Mouse (Mus musculus) urinary bladder, postnatal 0 days (tissue): ENCODE results near the gene Olfr1308. TPM values are rescaled to one million over a fixed set of nuclear protein-coding genes. Genes with fewer than 3 reads are reported as not detected.

ENCODE experiments used
- polyA plus RNA-seq: library from polyadenylated mRNA; unstranded; fragments of >200 nt; fragmentation: Nextera tagmentation; extraction: Ambion mirVana; gene quantifications from 2 replicates; pipeline ENCODE4 v1.2.1, GENCODE M21; 2015

Olfr1308 gene
- polyA plus RNA-seq = not detected in 2 replicates

DNA sequence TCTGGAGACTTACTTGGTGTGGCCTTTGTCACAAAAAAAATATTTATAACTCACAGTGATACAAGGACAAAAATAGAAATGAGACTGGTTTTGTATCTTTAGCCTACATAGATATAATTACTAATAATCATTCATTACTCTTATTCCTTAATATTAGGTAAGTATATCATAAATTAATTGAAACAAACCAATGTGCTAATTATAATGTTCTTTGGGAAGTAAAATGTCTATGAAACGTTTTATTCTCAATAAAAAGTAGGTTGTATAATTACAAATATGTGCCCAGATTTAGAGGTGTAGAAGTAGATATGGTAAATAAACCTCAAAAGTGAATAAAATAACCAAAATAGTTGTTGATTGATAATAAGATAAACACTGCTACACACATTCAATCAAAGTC lies at the start of gene Olfr1308:
Gene Olfr1308 (minus strand): TSS at position 101 of the 400 bp plus-strand sequence.

DNA sequence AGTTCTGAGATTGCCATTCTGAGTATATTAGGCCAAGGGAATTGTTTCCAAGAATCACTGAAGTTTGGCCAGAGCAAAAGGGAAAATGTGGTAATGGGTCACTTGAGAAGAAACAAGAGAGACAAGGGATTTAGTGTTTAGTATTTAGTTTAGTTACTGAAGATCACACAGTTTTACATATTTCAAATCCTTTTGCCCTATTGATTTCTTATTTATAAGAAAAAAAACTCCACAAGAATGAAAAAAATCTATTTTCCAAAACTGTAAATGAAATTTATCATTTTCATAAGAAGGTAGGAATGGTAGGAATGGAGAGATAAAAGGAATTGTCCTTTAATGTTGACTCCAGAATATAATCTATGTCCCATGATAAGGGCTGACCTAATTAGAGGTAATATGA lies 47.9 kb upstream of the Olfr1308 start, which contains the start of gene Olfr1310:
Gene Olfr1310 (minus strand): TSS at position 101 of the 400 bp plus-strand sequence.

DNA sequence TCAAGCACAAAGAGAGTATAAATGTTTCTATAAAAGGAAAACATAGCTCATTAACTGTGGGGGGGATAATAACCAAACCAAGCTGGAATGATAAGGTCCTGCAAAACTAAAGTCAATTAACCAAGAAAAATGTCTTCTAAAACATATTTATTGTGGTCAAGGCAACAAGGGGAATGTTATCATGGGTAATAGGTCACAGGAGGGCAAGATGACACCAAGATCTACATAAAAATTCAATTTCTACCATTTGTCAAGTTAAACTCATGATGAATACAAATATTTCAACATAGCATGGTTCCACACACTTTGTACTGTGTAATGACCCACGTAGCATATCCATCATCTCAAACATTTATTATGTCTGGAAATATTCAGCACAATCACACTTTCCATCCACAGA lies 25.4 kb upstream of the Olfr1308 start, which contains the start of gene Olfr1309:
Gene Olfr1309 (minus strand): TSS at position 101 of the 400 bp plus-strand sequence.

DNA sequence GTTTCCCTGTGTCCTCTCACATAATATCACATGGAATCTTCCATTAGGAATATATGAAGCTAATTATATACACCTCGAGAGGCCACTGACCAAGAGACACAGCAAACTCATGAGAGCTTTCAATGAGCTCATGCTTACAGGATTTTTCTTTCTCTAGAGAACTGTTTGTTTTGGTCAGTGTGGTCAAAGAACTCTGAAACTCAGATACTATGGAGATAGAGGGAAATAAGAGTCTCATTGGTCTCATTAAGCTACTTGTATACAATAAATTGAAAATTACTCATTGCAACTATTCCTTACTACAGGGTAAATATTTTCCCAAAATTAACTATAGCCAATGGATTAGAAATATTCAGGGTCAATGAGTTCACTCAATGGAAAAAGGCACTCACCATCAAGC lies 15.4 kb downstream of the Olfr1308 start, which contains the start of gene Olfr1307:
Gene Olfr1307 (minus strand): TSS at position 101 of the 400 bp plus-strand sequence.

DNA sequence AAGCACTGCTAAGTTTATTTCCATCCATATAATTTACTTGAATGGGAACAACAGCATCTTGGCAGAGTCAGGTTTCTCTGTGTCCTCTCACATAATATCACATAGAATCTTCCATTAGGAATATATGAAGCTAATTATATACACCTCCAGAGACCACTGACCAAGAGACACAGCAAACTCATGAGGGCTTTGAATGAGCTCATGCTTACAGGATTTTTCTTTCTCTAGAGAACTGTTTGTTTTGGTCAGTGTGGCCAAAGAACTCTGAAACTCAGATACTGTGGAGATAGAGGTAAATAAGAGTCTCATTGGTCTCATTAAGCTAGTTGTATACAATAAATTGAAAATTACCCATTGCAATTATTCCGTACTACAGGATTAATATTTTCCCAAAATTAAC lies 48.6 kb downstream of the Olfr1308 start, which contains the start of gene Olfr1306:
Gene Olfr1306 (minus strand): TSS at position 101 of the 400 bp plus-strand sequence.

Other genes starting within 250 kb of the Olfr1308 start
- gene Olfr1301, start 213.9 kb downstream of the Olfr1308 start, polyA plus RNA-seq = not detected in 2 replicates
- gene Olfr1302, start 187.5 kb downstream of the Olfr1308 start, polyA plus RNA-seq = not detected in 2 replicates
- gene Olfr1303, start 144.6 kb downstream of the Olfr1308 start, polyA plus RNA-seq = not detected in 2 replicates
- gene Olfr1305, start 87.8 kb downstream of the Olfr1308 start, polyA plus RNA-seq = not detected in 2 replicates
- gene Olfr1306, start 48.7 kb downstream of the Olfr1308 start, polyA plus RNA-seq = not detected in 2 replicates
- not detected in 2 replicates for gene Olfr1307, start 15.5 kb downstream of the Olfr1308 start, polyA plus RNA-seq
- gene Olfr1309, start 25.3 kb upstream of the Olfr1308 start, polyA plus RNA-seq = not detected in 2 replicates
- gene Olfr1310, start 47.8 kb upstream of the Olfr1308 start, polyA plus RNA-seq = not detected in 2 replicates
- not detected in 2 replicates for gene Olfr1311, start 59.5 kb upstream of the Olfr1308 start, polyA plus RNA-seq
- not detected in 2 replicates for gene Olfr1312, start 85.3 kb upstream of the Olfr1308 start, polyA plus RNA-seq
- not detected in 2 replicates for gene Olfr1313, start 112.9 kb upstream of the Olfr1308 start, polyA plus RNA-seq
- gene Olfr1314, start 131.8 kb upstream of the Olfr1308 start, polyA plus RNA-seq = not detected in 2 replicates
- not detected in 2 replicates for gene Olfr1315-ps1, start 150.5 kb upstream of the Olfr1308 start, polyA plus RNA-seq
- gene Olfr1316, start 170.0 kb upstream of the Olfr1308 start, polyA plus RNA-seq = not detected in 2 replicates
- gene Olfr1317, start 175.4 kb upstream of the Olfr1308 start, polyA plus RNA-seq = not detected in 2 replicates
- 0.06 and 0.23 TPM in 2 replicates for gene Olfr1318, start 189.3 kb upstream of the Olfr1308 start, polyA plus RNA-seq